Mouse (Mus musculus) small intestine, adult 2 months (tissue): ENCODE data around the gene Apba1. TPM values are rescaled to one million over a fixed set of nuclear protein-coding genes. Genes with fewer than 3 reads are reported as not detected.

Experiments used
- H3K27ac ChIP-seq: fragments of 200-500 bp; 2 replicates; pipeline ENCODE4 v1.5.1; 2012; ENCODE audit warnings: low read depth, low read length, control low read depth, inconsistent platforms; ENCODE audit not compliant: insufficient read depth
- H3K27me3 ChIP-seq: fragments of 200-500 bp; 2 replicates; pipeline ENCODE4 v1.6.1; 2012; ENCODE audit warnings: mild to moderate bottlenecking, moderate library complexity, low read length, inconsistent platforms; ENCODE audit not compliant: control insufficient read depth, insufficient read depth
- H3K36me3 ChIP-seq: fragments of 200-500 bp; 2 replicates; pipeline ENCODE4 v1.6.1; 2012; ENCODE audit warnings: mild to moderate bottlenecking, low read length, control low read depth, inconsistent platforms; ENCODE audit not compliant: control insufficient read depth, insufficient read depth
- H3K4me1 ChIP-seq: fragments of 200-500 bp; 2 replicates; pipeline ENCODE4 v1.6.1; 2012; ENCODE audit warnings: low read length, inconsistent platforms, mixed read lengths; ENCODE audit not compliant: control insufficient read depth, insufficient read depth, insufficient read length
- H3K4me3 ChIP-seq: fragments of 200-500 bp; 2 replicates; pipeline ENCODE4 v1.5.1; 2012; ENCODE audit warnings: low read depth, mild to moderate bottlenecking, control low read depth, inconsistent platforms, low read length, moderate library complexity
- CTCF ChIP-seq: fragments of 200-500 bp; IDR thresholded peaks from 2 replicates; pipeline ENCODE4 v1.5.1; 2012; ENCODE audit warnings: low read depth, mild to moderate bottlenecking, control low read depth, inconsistent platforms, low read length, moderate library complexity, mixed read lengths; ENCODE audit not compliant: insufficient replicate concordance, insufficient read length; ENCODE audit errors: extremely low read depth
- POLR2A ChIP-seq: fragments of 200-500 bp; IDR thresholded peaks from 2 replicates; pipeline ENCODE4 v1.6.1; 2012; ENCODE audit warnings: low read depth, mild to moderate bottlenecking, control low read depth, inconsistent platforms, low read length, moderate library complexity
- WGBS: fragments of 180-500 bp; shearing (Covaris S2); methylation state at CpG from one replicate; pipeline ENCODE4 v1.1.7; 2018; 5-methylcytosine and 5-hydroxymethylcytosine counted together
- polyA plus RNA-seq: library from polyadenylated mRNA; depleted of rRNA; stranded (reverse); fragments of >200 nt; gene quantifications from 2 replicates; pipeline ENCODE4 v1.2.3, GENCODE M21; 2012

Gene Apba1
- polyA plus RNA-seq, 1 experiment: 2.0 TPM

DNA sequence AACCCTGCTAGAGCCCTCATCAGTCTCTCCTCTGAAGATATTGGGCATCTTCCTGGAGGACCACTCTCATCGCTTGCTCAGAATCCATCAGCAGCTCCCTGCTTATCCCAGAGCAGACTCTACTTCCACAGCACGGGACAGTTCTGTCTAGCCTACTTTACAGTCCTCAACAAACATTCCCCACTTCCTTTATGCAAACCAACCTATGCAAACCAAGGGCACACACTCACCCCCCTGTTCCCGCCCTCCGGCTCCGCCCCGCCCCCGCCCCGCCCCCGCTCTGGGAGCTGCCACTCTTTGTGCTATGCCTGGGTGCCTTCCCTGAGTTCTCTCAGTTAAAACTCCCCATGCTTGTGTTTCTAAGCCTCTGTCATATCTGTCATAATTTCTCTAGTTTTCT is 23.3 kb downstream of the Apba1 start:
- 6% methylated on average over 9 of the region's 9 CpGs for WGBS

DNA sequence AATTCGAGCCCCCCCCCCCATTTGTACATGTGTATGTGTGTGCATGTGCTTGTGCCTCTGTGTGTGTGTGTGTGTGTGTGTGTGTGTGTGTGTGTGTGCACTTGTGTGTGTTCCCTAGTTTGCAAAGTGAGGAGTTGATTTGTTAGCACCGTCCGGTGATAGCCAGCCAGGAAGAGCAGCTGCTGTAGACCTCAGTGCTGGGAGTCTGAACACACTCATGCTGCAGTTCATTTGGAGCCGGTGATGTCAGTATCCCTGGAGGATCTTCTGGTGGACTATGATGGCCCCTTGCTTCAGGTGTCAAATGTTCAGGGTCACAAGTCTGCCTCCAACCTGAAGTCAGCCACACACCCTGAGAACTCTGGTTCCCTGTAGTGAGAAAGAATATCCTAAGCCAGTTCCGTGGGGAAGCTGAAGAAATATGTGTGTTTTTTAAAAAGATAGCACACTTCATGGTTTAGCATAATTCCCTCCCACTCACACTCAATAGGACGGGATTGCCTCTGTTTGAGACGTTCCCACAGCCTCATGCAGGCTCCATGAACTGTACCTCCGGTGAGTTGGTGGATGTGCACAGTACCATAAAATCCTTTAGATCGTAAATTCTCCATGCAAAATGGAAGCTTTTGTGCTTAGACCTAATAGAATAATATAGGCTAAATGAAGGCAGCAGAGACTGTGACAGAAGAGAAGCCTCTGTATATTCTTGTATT is 29.9 kb downstream of the Apba1 start:
- H3K4me3 ChIP-seq: no peak overlapping the region
- 72% methylated on average over 9 of the region's 9 CpGs for WGBS
- no peaks in the 10 kb centered on the region for H3K4me1 ChIP-seq
- no peak for TF ChIP-seq CTCF
- TF ChIP-seq POLR2A: no peak
- no peaks in the 10 kb centered on the region for H3K36me3 ChIP-seq
- no peaks in the 10 kb centered on the region for H3K27me3 ChIP-seq
- no peak overlapping the region for H3K27ac ChIP-seq

More for the DNA sequence above, 23.3 kb downstream of the Apba1 start:
- Histone ChIP-seq H3K4me3 (no peak overlapping the region), H3K4me1 (no peaks in the 10 kb centered on the region), H3K27ac (no peak overlapping the region), H3K27me3 (no peaks in the 10 kb centered on the region), H3K36me3 (no peaks in the 10 kb centered on the region)
- TF ChIP-seq POLR2A (no peak), CTCF (no peak)

DNA sequence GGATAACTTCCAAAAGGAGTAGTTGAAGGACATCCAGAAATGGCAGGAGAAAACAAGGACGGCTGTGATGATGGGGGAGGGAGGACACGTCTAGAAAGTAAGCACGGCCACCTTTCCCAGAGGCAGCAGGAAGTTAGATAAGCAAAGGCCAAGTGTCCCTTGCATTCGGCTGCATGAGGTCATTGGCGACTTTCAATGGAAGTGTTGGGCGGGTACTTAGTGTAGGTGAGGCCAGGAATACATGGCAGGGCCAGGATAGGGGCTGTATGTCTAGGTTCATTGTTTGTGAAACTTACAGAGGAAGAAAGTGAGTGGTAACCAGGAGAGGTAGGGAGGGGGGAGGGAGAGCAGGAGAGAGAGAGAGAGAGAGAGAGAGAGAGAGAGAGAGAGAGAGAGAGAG is 33.0 kb downstream of the Apba1 start:
- no peaks in the 10 kb centered on the region for H3K4me1 ChIP-seq
- no peak for TF ChIP-seq CTCF
- TF ChIP-seq POLR2A: no peak
- 27% methylated on average over 6 of the region's 6 CpGs for WGBS

DNA sequence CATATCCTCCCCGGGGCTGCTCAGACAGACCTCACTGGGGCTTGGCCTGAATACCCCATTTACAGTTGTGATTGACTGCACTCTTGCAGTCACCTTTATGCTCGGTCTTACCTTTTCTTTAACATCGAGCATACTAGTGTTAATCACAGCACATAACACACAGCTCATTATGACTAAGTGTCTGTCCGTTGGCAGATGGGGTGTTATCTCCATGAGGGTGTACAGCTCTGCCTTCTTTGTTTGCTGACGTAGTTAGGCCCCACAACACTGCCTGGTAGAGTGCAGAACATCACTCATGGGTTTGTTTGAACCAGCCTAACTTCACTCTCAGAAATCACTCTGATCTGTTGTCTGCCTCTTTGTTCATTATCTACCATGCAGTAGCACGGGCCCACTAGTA is 33.9 kb downstream of the Apba1 start:
- Histone ChIP-seq H3K4me1 (no peaks in the 10 kb centered on the region), H3K4me3 (no peak overlapping the region), H3K36me3 (no peaks in the 10 kb centered on the region), H3K27ac (no peak overlapping the region), H3K27me3 (no peaks in the 10 kb centered on the region)
- TF ChIP-seq POLR2A: no peak
- no peak for TF ChIP-seq CTCF
- 76% methylated on average over 6 of the region's 6 CpGs for whole genome bisulfite sequencing

More for the DNA sequence above, 33.0 kb downstream of the Apba1 start:
- no peaks in the 10 kb centered on the region for H3K27me3 ChIP-seq
- no peak overlapping the region for H3K27ac ChIP-seq
- H3K4me3 ChIP-seq: no peak overlapping the region
- H3K36me3 ChIP-seq: no peaks in the 10 kb centered on the region

DNA sequence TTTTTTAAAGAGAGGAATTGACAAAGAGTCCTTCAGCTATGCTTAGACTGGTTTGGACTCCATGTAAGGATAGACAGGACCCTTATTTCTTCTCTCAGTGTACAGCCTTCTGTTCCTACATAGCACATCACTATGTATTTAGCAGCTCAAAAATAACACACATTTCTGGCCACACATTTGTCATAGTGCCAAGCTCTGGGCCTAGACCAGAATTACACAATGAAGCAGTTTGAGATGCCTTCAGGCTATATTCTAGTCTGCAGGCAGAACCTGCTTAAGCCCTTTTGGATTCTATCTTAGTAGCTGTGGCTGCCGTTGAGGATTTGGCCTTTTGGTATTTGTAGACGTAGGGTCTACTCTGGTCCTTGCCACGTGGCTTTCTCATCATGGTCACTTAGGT is 35.8 kb downstream of the Apba1 start:
- WGBS: 80% methylated on average over 3 of the region's 3 CpGs
- no peak overlapping the region for H3K27ac ChIP-seq
- no peaks in the 10 kb centered on the region for H3K36me3 ChIP-seq
- no peak for TF ChIP-seq POLR2A
- TF ChIP-seq CTCF: no peak
- no peaks in the 10 kb centered on the region for H3K4me1 ChIP-seq
- H3K27me3 ChIP-seq: no peaks in the 10 kb centered on the region
- no peak overlapping the region for H3K4me3 ChIP-seq

DNA sequence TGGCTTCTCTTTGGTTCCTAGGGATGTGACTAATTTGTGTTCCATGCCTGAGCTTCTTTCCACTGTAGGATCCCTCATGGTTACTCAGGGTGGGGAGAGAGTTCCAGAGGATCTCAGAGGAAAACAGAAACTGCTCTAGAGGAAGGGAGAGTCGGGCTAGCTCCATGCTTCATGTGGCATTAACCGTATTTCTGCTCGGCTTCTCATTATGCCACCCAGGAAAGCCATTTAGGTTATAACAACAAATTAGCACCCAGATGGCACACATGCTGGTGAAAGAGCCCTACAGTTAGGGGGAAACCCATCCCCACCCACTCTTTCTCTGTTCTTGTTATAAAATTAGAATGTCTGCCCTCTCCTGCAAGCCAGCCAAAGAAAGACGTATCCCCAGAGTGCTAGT is 36.5 kb downstream of the Apba1 start:
- no peak overlapping the region for H3K4me3 ChIP-seq
- no peaks in the 10 kb centered on the region for H3K27me3 ChIP-seq
- H3K27ac ChIP-seq: no peak overlapping the region
- no peaks in the 10 kb centered on the region for H3K4me1 ChIP-seq
- no peaks in the 10 kb centered on the region for H3K36me3 ChIP-seq
- WGBS: 84% methylated on average over 4 of the region's 4 CpGs
- no peak for TF ChIP-seq CTCF
- no peak for TF ChIP-seq POLR2A

DNA sequence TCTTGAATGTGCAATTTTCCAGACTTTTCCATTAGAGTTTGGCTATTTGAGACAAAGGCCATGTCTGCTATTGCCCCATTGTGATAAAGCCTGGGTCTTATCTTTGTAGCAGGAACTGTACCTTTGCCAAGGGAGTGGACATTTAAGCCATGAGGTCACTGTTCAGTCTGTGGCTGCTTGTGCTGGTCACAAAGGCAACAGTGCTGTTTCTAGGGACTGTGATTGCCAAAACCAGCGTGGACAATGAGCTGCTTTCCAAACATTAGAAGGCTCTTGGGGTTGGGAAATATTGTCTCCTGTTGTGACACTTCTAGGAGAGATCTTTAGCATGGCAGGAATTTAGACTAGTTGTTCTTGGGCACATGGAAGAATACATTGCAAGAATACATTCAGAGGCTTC is 42.5 kb downstream of the Apba1 start:
- H3K36me3 ChIP-seq: no peaks in the 10 kb centered on the region
- no peaks in the 10 kb centered on the region for H3K4me1 ChIP-seq
- no peaks in the 10 kb centered on the region for H3K27me3 ChIP-seq
- WGBS: 39% methylated on average over 1 of the region's 1 CpGs
- no peak overlapping the region for H3K27ac ChIP-seq
- TF ChIP-seq POLR2A: no peak
- TF ChIP-seq CTCF: no peak
- no peak overlapping the region for H3K4me3 ChIP-seq
